Mouse (Mus musculus) urinary bladder, postnatal 10 days (tissue): ENCODE data around the gene Lmx1a.
A peak's percentile ranks its signal among the peaks of the same experiment; 100 is the strongest.

Source experiments
- DNase-seq: peaks from one replicate; pipeline ENCODE4 v3.0.0; 2022; ENCODE audit warnings: low spot score

The Lmx1a gene

GRCm38 (mm10) chr1:167689232-167689261 lies at the start of gene Lmx1a:
Lmx1a (plus strand) TSS chr1:167689237.
- DNase-seq = no peak

- peak; percentile 42 for DNase-seq
These were observed 44.0 kb upstream of the Lmx1a start for GRCm38 (mm10) chr1:167644866-167645537.

GRCm38 (mm10) chr1:167648670-167649069 lies 40.4 kb upstream of the Lmx1a start:
- DNase-seq = no peak

- DNase-seq = no peak
These were observed 39.9 kb upstream of the Lmx1a start for GRCm38 (mm10) chr1:167649122-167649633.

GRCm38 (mm10) chr1:167652336-167652735 lies 36.7 kb upstream of the Lmx1a start:
- DNase-seq = no peak

GRCm38 (mm10) chr1:167659065-167659464 lies 30.0 kb upstream of the Lmx1a start:
- DNase-seq = no peak

GRCm38 (mm10) chr1:167660521-167661101 lies 28.4 kb upstream of the Lmx1a start:
- DNase-seq = no peak

- DNase-seq = no peak
These were observed 27.9 kb upstream of the Lmx1a start for GRCm38 (mm10) chr1:167661123-167661522.

GRCm38 (mm10) chr1:167663136-167663535 lies 25.9 kb upstream of the Lmx1a start:
- DNase-seq = no peak

GRCm38 (mm10) chr1:167669796-167670195 lies 19.2 kb upstream of the Lmx1a start:
- no peak for DNase-seq

GRCm38 (mm10) chr1:167672433-167672987 lies 16.5 kb upstream of the Lmx1a start:
- no peak for DNase-seq

GRCm38 (mm10) chr1:167679061-167679460 lies 10.0 kb upstream of the Lmx1a start:
- DNase-seq = no peak

GRCm38 (mm10) chr1:167688001-167688346 lies 1.1 kb upstream of the Lmx1a start:
- no peak for DNase-seq

GRCm38 (mm10) chr1:167688347-167689231 lies 448 bp upstream of the Lmx1a start:
- no peak for DNase-seq

GRCm38 (mm10) chr1:167689262-167690137 lies 463 bp downstream of the Lmx1a start:
- no peak for DNase-seq

GRCm38 (mm10) chr1:167690138-167690710 lies 1.2 kb downstream of the Lmx1a start:
- no peak for DNase-seq

GRCm38 (mm10) chr1:167690716-167691550 lies 1.9 kb downstream of the Lmx1a start:
- DNase-seq = no peak

- no peak for DNase-seq
These were observed 3.1 kb downstream of the Lmx1a start for GRCm38 (mm10) chr1:167691911-167692682.

GRCm38 (mm10) chr1:167692683-167693045 lies 3.6 kb downstream of the Lmx1a start:
- DNase-seq = no peak
